Mouse (Mus musculus): Measurements from ENCODE around the gene Smc1b. TPM values are rescaled to one million over a fixed set of nuclear protein-coding genes. Genes with fewer than 3 reads are reported as not detected.

Smc1b gene
- 0.06 and 0.08 TPM in 2 replicates for polyA plus RNA-seq (2015; fragmentation: Nextera tagmentation; extraction: Ambion mirVana)

DNA sequence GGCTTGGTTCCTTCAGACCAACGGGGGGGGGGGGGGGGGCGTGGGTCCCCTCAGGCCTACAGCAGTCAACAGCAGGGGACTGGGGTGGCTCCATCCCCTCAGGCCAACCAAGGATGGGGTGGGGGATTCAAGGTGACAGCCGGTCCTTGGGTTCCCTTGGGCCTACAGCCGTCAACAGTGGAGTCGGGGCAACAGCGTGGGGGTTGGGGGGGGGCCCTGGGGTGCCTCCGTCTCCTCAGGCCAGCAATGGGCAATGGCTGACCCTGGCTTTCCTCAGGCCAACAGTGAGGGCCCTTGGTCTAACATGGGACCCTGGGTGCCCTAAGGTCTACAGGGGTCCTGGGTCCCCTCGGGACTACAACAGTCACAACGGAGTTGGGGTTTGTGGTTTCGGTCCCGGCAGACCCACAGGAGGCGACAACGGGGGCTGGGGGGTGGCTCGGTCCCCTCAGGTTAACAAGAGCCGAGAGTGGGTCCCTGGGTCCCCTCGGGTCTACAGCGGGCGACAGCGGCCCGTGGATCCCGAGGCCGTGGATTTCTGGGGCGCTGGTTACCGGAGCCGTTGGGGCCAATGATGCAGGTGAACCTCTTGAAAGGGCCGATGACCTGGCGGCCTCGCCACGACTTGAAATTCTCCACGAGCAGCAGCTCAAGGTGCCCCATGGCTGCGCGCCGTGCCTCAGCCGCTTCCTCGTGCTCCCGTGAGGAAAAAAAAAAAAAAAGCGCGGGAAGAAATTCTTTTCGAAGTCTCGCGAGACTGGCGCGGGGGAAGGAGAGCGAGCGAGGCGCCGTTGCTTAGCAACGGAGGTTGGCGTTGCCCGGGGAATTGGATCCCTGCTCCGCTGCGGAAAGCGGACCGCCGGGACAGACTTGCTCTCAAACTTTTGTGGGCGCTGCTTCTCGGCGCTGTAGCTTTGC, at the start of gene Smc1b, which contains the start of gene Ribc2:
TSS of gene Smc1b (minus strand) at position 690 of the 918 bp plus-strand sequence.
TSS of gene Ribc2 (plus strand) at position 804 of the 918 bp plus-strand sequence.

DNA sequence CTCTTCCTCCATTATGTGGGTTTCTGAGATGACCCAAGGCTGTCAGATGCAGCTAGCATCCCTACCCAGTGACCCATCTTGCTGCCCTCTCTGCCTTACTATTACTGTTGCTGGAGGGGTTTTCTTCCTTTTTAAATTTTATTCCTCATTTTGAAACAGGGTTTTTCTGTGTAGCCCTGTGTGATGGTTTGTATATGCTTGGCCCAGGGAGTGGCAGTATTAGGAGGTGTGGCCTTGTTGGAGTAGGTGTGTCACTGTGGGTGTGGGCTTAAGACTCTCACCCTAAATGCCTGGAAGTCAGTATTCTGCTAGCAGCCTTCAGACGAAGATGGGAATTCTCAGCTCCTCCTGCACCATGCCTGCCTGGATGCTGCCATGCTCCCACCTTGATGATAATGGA, 103.1 kb downstream of the Smc1b start, which contains the start of gene Fam118a:
TSS of gene Fam118a (plus strand) at position 301 of the 400 bp plus-strand sequence.

DNA sequence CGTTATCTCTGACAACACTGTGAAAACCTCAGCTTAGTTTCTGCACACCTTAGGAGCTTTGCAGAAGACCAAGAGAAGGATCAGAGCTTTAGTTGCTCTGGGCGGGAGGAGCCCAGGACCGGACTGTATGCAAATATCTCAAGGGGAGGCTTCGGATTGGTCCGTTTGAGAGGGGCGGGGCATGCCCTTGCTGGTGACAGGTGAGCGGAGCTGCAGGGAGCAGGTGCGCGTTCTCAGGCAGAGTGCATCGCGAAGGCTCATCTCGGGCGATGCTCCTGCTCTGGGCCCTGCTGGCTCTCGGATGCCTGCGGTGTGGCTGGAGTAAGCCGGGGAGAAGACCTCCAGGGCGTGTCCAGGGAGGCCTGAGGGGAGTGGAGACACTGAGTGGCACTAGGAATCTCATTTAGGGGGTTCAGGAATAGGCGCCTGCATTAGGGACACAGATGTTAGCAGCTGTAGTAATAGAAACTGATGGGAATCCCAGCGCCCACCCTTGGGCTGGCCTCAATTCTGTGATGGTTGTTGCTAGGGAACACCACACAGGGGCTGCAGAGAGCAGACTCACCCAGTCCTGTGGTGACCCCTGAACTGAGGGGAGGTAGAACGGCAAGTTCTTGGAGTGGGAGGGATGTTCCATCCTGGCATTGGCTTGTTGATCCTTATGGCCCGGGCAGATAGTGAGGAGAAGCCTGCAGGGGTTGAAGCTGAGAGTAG, 114.7 kb downstream of the Smc1b start, which contains the start of gene Upk3a:
TSS of gene Upk3a (plus strand) at position 191 of the 714 bp plus-strand sequence.

Other genes with a start within 250 kb of the Smc1b start
- gene Gm29666, start 211.9 kb downstream of the Smc1b start, polyA plus RNA-seq (2015; fragmentation: Nextera tagmentation; extraction: Ambion mirVana) = 0.24 and 0.30 TPM in 2 replicates
- 12.5 and 19.0 TPM in 2 replicates for gene Nup50, start 208.6 kb downstream of the Smc1b start, polyA plus RNA-seq (2015; fragmentation: Nextera tagmentation; extraction: Ambion mirVana)
- 15.0 and 17.2 TPM in 2 replicates for gene 5031439G07Rik, start 143.4 kb downstream of the Smc1b start, polyA plus RNA-seq (2015; fragmentation: Nextera tagmentation; extraction: Ambion mirVana)
- 0.44 and 0.84 TPM in 2 replicates for gene Upk3a, start 114.8 kb downstream of the Smc1b start, polyA plus RNA-seq (2015; fragmentation: Nextera tagmentation; extraction: Ambion mirVana)
- gene Fam118a, start 103.0 kb downstream of the Smc1b start, polyA plus RNA-seq (2015; fragmentation: Nextera tagmentation; extraction: Ambion mirVana) = 13.8 and 14.0 TPM in 2 replicates
- 0.10 and 0.20 TPM in 2 replicates for gene Ribc2, start 114 bp upstream of the Smc1b start, polyA plus RNA-seq (2015; fragmentation: Nextera tagmentation; extraction: Ambion mirVana)
- 53.3 and 60.5 TPM in 2 replicates for gene Fbln1, start 74.0 kb upstream of the Smc1b start, polyA plus RNA-seq (2015; fragmentation: Nextera tagmentation; extraction: Ambion mirVana)
- gene Atxn10, start 204.3 kb upstream of the Smc1b start, polyA plus RNA-seq (2015; fragmentation: Nextera tagmentation; extraction: Ambion mirVana) = 174 and 187 TPM in 2 replicates

Data from adrenal gland, postnatal 0 days (tissue).